Mouse (Mus musculus) neural tube, embryonic 11.5 days (tissue): ENCODE measurements around the gene Lrrc58. TPM values are rescaled to one million over a fixed set of nuclear protein-coding genes. Genes with fewer than 3 reads are reported as not detected.

Experiments used
- ATAC-seq: fragments of 200-750 bp; cut with Nextera tagmentation; 2 replicates; pipeline ENCODE4 v1.8.0; 2017; ENCODE audit warnings: moderate number of reproducible peaks, mild to moderate bottlenecking, moderate TSS enrichment, moderate library complexity; ENCODE audit not compliant: insufficient read depth, low FRiP score, low TSS enrichment
- DNase-seq: peaks from one replicate; pipeline ENCODE4 v3.0.0-alpha.2; 2015; ENCODE audit warnings: low spot score
- H3K27ac ChIP-seq: fragments of 300-500 bp; sonication (generic); 2 replicates; pipeline ENCODE4 v1.5.1; 2014; ENCODE audit warnings: low read depth, mild to moderate bottlenecking, low read length
- H3K27me3 ChIP-seq: fragments of 300-500 bp; sonication (generic); 2 replicates; pipeline ENCODE4 v1.6.1; 2014; ENCODE audit warnings: mild to moderate bottlenecking, low read length, mixed read lengths; ENCODE audit not compliant: control insufficient read depth, insufficient read depth
- H3K36me3 ChIP-seq: fragments of 300-500 bp; sonication (generic); 2 replicates; pipeline ENCODE4 v1.6.1; 2014; ENCODE audit warnings: mild to moderate bottlenecking, low read length, moderate library complexity, mixed read lengths; ENCODE audit not compliant: control insufficient read depth, insufficient read depth
- H3K4me1 ChIP-seq: fragments of 300-500 bp; sonication (generic); 2 replicates; pipeline ENCODE4 v1.6.1; 2014; ENCODE audit warnings: low read length, mixed read lengths; ENCODE audit not compliant: control insufficient read depth, insufficient read depth
- H3K4me2 ChIP-seq: fragments of 300-500 bp; sonication (generic); 2 replicates; pipeline ENCODE4 v1.6.1; 2014; ENCODE audit warnings: low read depth, mild to moderate bottlenecking, moderate library complexity
- H3K4me3 ChIP-seq: fragments of 300-500 bp; sonication (generic); 2 replicates; pipeline ENCODE4 v1.5.1; 2014; ENCODE audit warnings: low read depth, low read length
- H3K9ac ChIP-seq: fragments of 300-500 bp; sonication (generic); 2 replicates; pipeline ENCODE4 v1.6.1; 2014; ENCODE audit warnings: mild to moderate bottlenecking, low read length
- H3K9me3 ChIP-seq: fragments of 300-500 bp; sonication (generic); 2 replicates; pipeline ENCODE4 v1.6.1; 2016; ENCODE audit warnings: low read length; ENCODE audit not compliant: control insufficient read depth
- WGBS: fragments of 180-500 bp; shearing (Covaris S2); extraction: QIAGEN DNeasy Blood & Tissue Kit; methylation state at CpG from one replicate; pipeline ENCODE4 v1.1.7; 2014; 5-methylcytosine and 5-hydroxymethylcytosine counted together
- polyA plus RNA-seq: library from polyadenylated mRNA; unstranded; fragments of >200 nt; fragmentation: Nextera tagmentation; extraction: Ambion mirVana; gene quantifications from 2 replicates; pipeline ENCODE4 v1.2.1, GENCODE M21; 2014

The Lrrc58 gene
- polyA plus RNA-seq, 1 experiment from 2014 or later = 59.9 TPM

GRCm38 (mm10) chr16:37899357-37899756, 31.2 kb downstream of the Lrrc58 start:
- no peaks in the 10 kb centered on the region for H3K9me3 ChIP-seq
- H3K4me3 ChIP-seq = no peak overlapping the region
- no peak overlapping the region for H3K27ac ChIP-seq
- H3K4me1 ChIP-seq = no peaks in the 10 kb centered on the region
- DNase-seq = no peak
- no peaks in the 10 kb centered on the region for H3K27me3 ChIP-seq
- no peak overlapping the region for H3K4me2 ChIP-seq
- H3K36me3 ChIP-seq = no peaks in the 10 kb centered on the region
- 27% methylated on average over 2 of the region's 2 CpGs for WGBS
- no peak for ATAC-seq
- H3K9ac ChIP-seq = no peak overlapping the region

GRCm38 (mm10) chr16:37901318-37901717, 33.1 kb downstream of the Lrrc58 start:
- 44% methylated on average over 11 of the region's 11 CpGs for WGBS
- DNase-seq = no peak

GRCm38 (mm10) chr16:37906456-37906855, 38.3 kb downstream of the Lrrc58 start:
- WGBS = 96% methylated on average over 3 of the region's 3 CpGs

More at GRCm38 (mm10) chr16:37901318-37901717, 33.1 kb downstream of the Lrrc58 start:
- Histone ChIP-seq H3K4me1 (no peaks in the 10 kb centered on the region), H3K4me3 (no peak overlapping the region), H3K27ac (no peak overlapping the region), H3K9me3 (no peaks in the 10 kb centered on the region), H3K4me2 (no peak overlapping the region), H3K36me3 (no peaks in the 10 kb centered on the region), H3K27me3 (no peaks in the 10 kb centered on the region), H3K9ac (no peak overlapping the region)
- ATAC-seq = no peak

GRCm38 (mm10) chr16:37911086-37911485, 42.9 kb downstream of the Lrrc58 start:
- no peaks in the 10 kb centered on the region for H3K4me1 ChIP-seq
- no peaks in the 10 kb centered on the region for H3K36me3 ChIP-seq
- DNase-seq (no peak), ATAC-seq (no peak)
- H3K9me3 ChIP-seq = no peaks in the 10 kb centered on the region
- H3K4me2 ChIP-seq = no peak overlapping the region
- H3K9ac ChIP-seq = no peak overlapping the region
- no peaks in the 10 kb centered on the region for H3K27me3 ChIP-seq
- 95% methylated on average over 1 of the region's 1 CpGs for WGBS
- H3K4me3 ChIP-seq = no peak overlapping the region
- H3K27ac ChIP-seq = no peak overlapping the region

More at GRCm38 (mm10) chr16:37906456-37906855, 38.3 kb downstream of the Lrrc58 start:
- no peak overlapping the region for H3K4me3 ChIP-seq
- no peaks in the 10 kb centered on the region for H3K4me1 ChIP-seq
- H3K4me2 ChIP-seq = no peak overlapping the region
- H3K36me3 ChIP-seq = no peaks in the 10 kb centered on the region
- no peaks in the 10 kb centered on the region for H3K27me3 ChIP-seq
- ATAC-seq = no peak
- H3K9ac ChIP-seq = no peak overlapping the region
- no peaks in the 10 kb centered on the region for H3K9me3 ChIP-seq
- DNase-seq = no peak
- no peak overlapping the region for H3K27ac ChIP-seq

GRCm38 (mm10) chr16:37916138-37916817, 48.1 kb downstream of the Lrrc58 start, which contains the start of gene Gpr156:
Gene Gpr156 (plus strand): TSS chr16:37916496.
- Histone ChIP-seq H3K27me3 (no peaks in the 10 kb centered on the region), H3K9me3 (no peaks in the 10 kb centered on the region), H3K36me3 (no peaks in the 10 kb centered on the region), H3K4me3 (peak within 1 kb of the TSS; percentile 37), H3K4me2 (peak within 1 kb of the TSS; percentile 55), H3K27ac (no peak within 1 kb of the TSS), H3K4me1 (no peaks in the 10 kb centered on the region), H3K9ac (peak within 1 kb of the TSS; percentile 46)
- DNase-seq (peak; percentile 82), ATAC-seq (peak; percentile 90)
- WGBS = 3% methylated on average over 42 of the region's 53 CpGs

- 0 out of 2 replicates have a peak, but pooled peaks have one; percentile 15 for ATAC-seq
- H3K9ac ChIP-seq = peak overlapping the region; percentile 46
- 12% methylated on average over 7 of the region's 7 CpGs for WGBS
These were observed 48.6 kb downstream of the Lrrc58 start for GRCm38 (mm10) chr16:37916818-37917201.

GRCm38 (mm10) chr16:37919000-37919399, 50.8 kb downstream of the Lrrc58 start:
- Histone ChIP-seq H3K27ac (no peak overlapping the region), H3K36me3 (no peaks in the 10 kb centered on the region), H3K9ac (no peak overlapping the region), H3K27me3 (no peaks in the 10 kb centered on the region), H3K4me2 (no peak overlapping the region), H3K4me1 (no peaks in the 10 kb centered on the region), H3K9me3 (no peaks in the 10 kb centered on the region), H3K4me3 (no peak overlapping the region)
- 87% methylated on average over 6 of the region's 6 CpGs for WGBS
- ATAC-seq (no peak), DNase-seq (no peak)

More at GRCm38 (mm10) chr16:37916818-37917201, 48.6 kb downstream of the Lrrc58 start:
- Histone ChIP-seq H3K27me3 (no peaks in the 10 kb centered on the region), H3K36me3 (no peaks in the 10 kb centered on the region), H3K9me3 (no peaks in the 10 kb centered on the region), H3K4me1 (no peaks in the 10 kb centered on the region), H3K4me3 (peak overlapping the region; percentile 37), H3K4me2 (peak overlapping the region; percentile 55), H3K27ac (no peak overlapping the region)
- DNase-seq = no peak

- H3K4me1 ChIP-seq = no peaks in the 10 kb centered on the region
- no peak overlapping the region for H3K4me2 ChIP-seq
- H3K9ac ChIP-seq = no peak overlapping the region
- WGBS = 65% methylated on average over 8 of the region's 8 CpGs
- no peaks in the 10 kb centered on the region for H3K27me3 ChIP-seq
- H3K4me3 ChIP-seq = no peak overlapping the region
- ATAC-seq (peak; percentile 38; the same call in 1 of the 2 replicates), DNase-seq (no peak)
- H3K36me3 ChIP-seq = no peaks in the 10 kb centered on the region
- no peaks in the 10 kb centered on the region for H3K9me3 ChIP-seq
- H3K27ac ChIP-seq = peak overlapping the region; percentile 44
These were observed 52.7 kb downstream of the Lrrc58 start for GRCm38 (mm10) chr16:37920842-37921409.

GRCm38 (mm10) chr16:37926087-37926486, 57.9 kb downstream of the Lrrc58 start:
- Histone ChIP-seq H3K27ac (0 out of 2 replicates have a peak overlapping the region, but pooled peaks have one; percentile 2), H3K9ac (no peak overlapping the region), H3K4me3 (no peak overlapping the region), H3K36me3 (no peaks in the 10 kb centered on the region), H3K4me2 (no peak overlapping the region), H3K27me3 (no peaks in the 10 kb centered on the region), H3K9me3 (no peaks in the 10 kb centered on the region), H3K4me1 (peaks cover 3% of the 10 kb centered on the region; the same call in 1 of the 2 replicates)
- peak; percentile 31 for DNase-seq
- WGBS = 26% methylated on average over 7 of the region's 7 CpGs
- ATAC-seq = no peak
